Mouse (Mus musculus) thymus, adult 2 months (tissue): Measurements from ENCODE around the gene Calhm6.

Experiments
- CTCF ChIP-seq: fragments of 200-500 bp; IDR thresholded peaks from 2 replicates; pipeline ENCODE4 v1.5.1; 2012; ENCODE audit warnings: mild to moderate bottlenecking, control low read depth, low read length, moderate library complexity, borderline replicate concordance; ENCODE audit not compliant: control insufficient read depth, poor library complexity, insufficient read depth; ENCODE audit errors: extremely low read depth
- POLR2A ChIP-seq: fragments of 200-500 bp; IDR thresholded peaks from 2 replicates; pipeline ENCODE4 v1.6.1; 2012; ENCODE audit warnings: mild to moderate bottlenecking, low read length, control low read depth, moderate library complexity; ENCODE audit not compliant: control insufficient read depth, poor library complexity, insufficient read depth; ENCODE audit errors: extremely low read depth

DNA sequence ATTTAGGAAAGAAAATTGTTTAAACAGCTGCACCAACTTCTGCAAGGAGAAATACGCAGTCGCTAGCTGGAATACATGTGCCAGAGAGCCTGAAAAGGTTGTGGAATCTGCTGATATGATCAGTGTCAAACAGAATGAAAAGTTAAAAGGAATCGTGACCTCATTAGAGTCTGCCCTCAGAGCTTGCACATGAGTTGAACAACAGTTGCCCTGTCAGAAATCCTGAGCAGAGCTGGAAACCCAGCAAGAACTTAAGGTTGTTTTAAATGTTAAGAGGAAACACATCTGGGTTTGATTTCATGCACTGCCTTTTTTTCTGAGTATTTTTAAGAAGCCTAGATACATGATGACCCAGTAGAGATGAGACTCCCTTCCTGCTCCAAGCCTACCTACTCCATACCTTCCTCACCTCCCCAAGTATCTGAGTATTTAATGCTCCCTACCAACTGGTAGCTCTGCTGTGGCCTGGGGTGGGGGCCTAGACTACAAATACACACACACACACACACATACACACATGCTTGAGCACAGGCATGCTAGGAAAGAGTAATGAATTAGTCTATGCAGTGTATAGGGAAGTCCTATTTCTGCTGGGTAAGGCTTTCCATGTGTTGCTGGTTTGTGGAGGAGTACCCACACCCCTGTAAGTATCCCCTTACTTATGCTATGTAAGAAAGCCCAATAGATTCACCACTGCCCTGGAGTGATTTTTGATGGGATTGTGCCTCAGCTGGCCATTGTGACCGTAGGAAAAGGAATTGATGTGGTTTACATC is 15.6 kb downstream of the Calhm6 start:
- TF ChIP-seq CTCF (no peak), POLR2A (no peak)
